Mouse (Mus musculus): ENCODE results near the gene Etfdh. TPM values are rescaled to one million over a fixed set of nuclear protein-coding genes. Genes with fewer than 3 reads are reported as not detected.

Gene Etfdh
- 10 to 100 TPM; 27.4 to 33.7 (median 29.9) TPM for total RNA-seq (2022)

- DNase-seq (ENCODE audit: low spot score in 2 of 2), result peak; percentile 60 to 76
Observed at GRCm38 (mm10) chr3:79629416-79629730, at the start of gene Etfdh. TSS of gene Etfdh (minus strand) at chr3:79629500.

- DNase-seq (ENCODE audit: low spot score in 2 of 2), result no peak
Observed at GRCm38 (mm10) chr3:79676411-79676810, 47.1 kb upstream of the Etfdh start.

- no peak for DNase-seq (ENCODE audit: low spot score in 2 of 2)
Observed at GRCm38 (mm10) chr3:79674641-79675040, 45.3 kb upstream of the Etfdh start.

GRCm38 (mm10) chr3:79673082-79673481 lies 43.8 kb upstream of the Etfdh start:
- DNase-seq (ENCODE audit: low spot score in 2 of 2), result peak; percentile 30 to 68

GRCm38 (mm10) chr3:79672188-79672587 lies 42.9 kb upstream of the Etfdh start:
- no peak for DNase-seq (ENCODE audit: low spot score in 2 of 2)

GRCm38 (mm10) chr3:79670556-79670955 lies 41.3 kb upstream of the Etfdh start:
- no peak for DNase-seq (ENCODE audit: low spot score in 2 of 2)

- DNase-seq (ENCODE audit: low spot score in 2 of 2), result peak in 1 of 2 experiments; percentile 36
Observed at GRCm38 (mm10) chr3:79664787-79665408, 35.6 kb upstream of the Etfdh start.

GRCm38 (mm10) chr3:79656682-79657081 lies 27.4 kb upstream of the Etfdh start:
- no peak for DNase-seq (ENCODE audit: low spot score in 2 of 2)

GRCm38 (mm10) chr3:79652129-79652528 lies 22.8 kb upstream of the Etfdh start:
- DNase-seq (ENCODE audit: low spot score in 2 of 2), result no peak

GRCm38 (mm10) chr3:79628561-79629415 lies 512 bp downstream of the Etfdh start, which contains the start of gene 4930579G24Rik:
TSS of gene 4930579G24Rik (plus strand) at chr3:79629079.
- peak; percentile 98 to 99 for DNase-seq (ENCODE audit: low spot score in 2 of 2)

GRCm38 (mm10) chr3:79628182-79628560 lies 1.1 kb downstream of the Etfdh start:
- DNase-seq (ENCODE audit: low spot score in 2 of 2), result no peak

GRCm38 (mm10) chr3:79627484-79628181 lies 1.7 kb downstream of the Etfdh start:
- DNase-seq (ENCODE audit: low spot score in 2 of 2), result no peak

GRCm38 (mm10) chr3:79609886-79610285 lies 19.4 kb downstream of the Etfdh start:
- no peak for DNase-seq (ENCODE audit: low spot score in 2 of 2)

- DNase-seq (ENCODE audit: low spot score in 2 of 2), result no peak
Observed at GRCm38 (mm10) chr3:79595468-79595867, 33.8 kb downstream of the Etfdh start.

GRCm38 (mm10) chr3:79591793-79592471 lies 37.4 kb downstream of the Etfdh start:
- DNase-seq (ENCODE audit: low spot score in 2 of 2), result no peak

- peak; percentile 58 to 71 for DNase-seq (ENCODE audit: low spot score in 2 of 2)
Observed at GRCm38 (mm10) chr3:79590863-79591792, 38.2 kb downstream of the Etfdh start, which contains the start of gene Ppid. TSS of gene Ppid (plus strand) at chr3:79591342.

- no peak for DNase-seq (ENCODE audit: low spot score in 2 of 2)
Observed at GRCm38 (mm10) chr3:79589671-79590070, 39.6 kb downstream of the Etfdh start.

GRCm38 (mm10) chr3:79586804-79587203 lies 42.5 kb downstream of the Etfdh start:
- DNase-seq (ENCODE audit: low spot score in 2 of 2), result peak; percentile 80 to 97

GRCm38 (mm10) chr3:79579891-79580575 lies 49.3 kb downstream of the Etfdh start:
- DNase-seq (ENCODE audit: low spot score in 2 of 2), result no peak

- no peak for DNase-seq (ENCODE audit: low spot score in 2 of 2)
Observed at GRCm38 (mm10) chr3:79578164-79578563, 51.1 kb downstream of the Etfdh start.

Measured in layer of hippocampus, adult 8-10 months (tissue).